Mouse (Mus musculus) adrenal gland, postnatal 4 days (tissue): ENCODE measurements around the gene Ccdc28b. TPM values are rescaled to one million over a fixed set of nuclear protein-coding genes. Genes with fewer than 3 reads are reported as not detected.
A peak's percentile ranks its signal among the peaks of the same experiment; 100 is the strongest.

ENCODE experiments used
- DNase-seq, 2 experiments: peaks; one replicate each; pipeline ENCODE4 v3.0.0; 2021 to 2022; ENCODE audit warnings: low spot score in 2 of 2, mixed read lengths in 2 of 2
- total RNA-seq, 2 experiments: library from RNA; stranded (reverse); gene quantifications; 2 replicates each; pipeline ENCODE4 v1.2.3; 2021

Ccdc28b gene
- total RNA-seq, 2 experiments from 2014 or later, result 61.5 to 62.6 TPM

DNA sequence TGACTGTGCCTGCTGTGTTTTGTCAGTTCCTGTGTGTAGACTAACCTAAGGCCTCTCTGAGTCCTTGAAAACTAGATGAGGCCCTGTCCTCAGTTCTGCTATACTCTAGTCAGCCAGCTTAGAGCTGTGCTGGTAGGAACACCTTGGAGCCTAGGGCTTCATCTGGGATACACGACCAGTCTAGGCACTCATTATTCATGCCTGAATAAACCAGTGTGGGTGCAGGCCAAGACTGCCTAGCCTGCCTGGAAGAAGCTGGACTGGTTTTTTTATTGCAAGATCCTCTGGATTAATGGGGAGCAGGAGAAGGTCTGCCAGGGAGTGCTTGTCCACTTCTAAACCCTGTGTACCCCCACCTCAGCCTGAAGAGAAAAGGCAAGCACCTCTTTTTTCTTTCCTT lies 36.8 kb downstream of the Ccdc28b start:
- DNase-seq, result no peak

DNA sequence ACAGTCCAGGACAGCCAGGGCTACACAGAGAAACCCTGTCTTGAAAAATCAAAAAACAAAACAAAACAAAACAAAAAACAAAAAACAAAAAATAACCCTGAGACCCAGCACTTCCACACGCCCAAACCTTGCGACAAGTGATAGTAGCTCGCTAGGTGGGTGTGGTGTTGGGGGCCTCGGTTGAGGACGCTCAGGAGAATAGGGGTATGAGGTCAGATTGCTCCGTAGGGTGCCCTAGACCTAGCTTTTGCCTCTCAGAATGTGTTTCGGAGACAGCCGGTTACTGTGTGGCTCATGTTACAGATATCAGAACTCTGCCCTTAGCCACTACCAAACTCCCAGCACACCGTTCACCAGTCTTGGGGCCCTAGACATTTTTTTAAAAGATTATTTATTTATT lies 38.0 kb downstream of the Ccdc28b start:
- DNase-seq, result no peak

DNA sequence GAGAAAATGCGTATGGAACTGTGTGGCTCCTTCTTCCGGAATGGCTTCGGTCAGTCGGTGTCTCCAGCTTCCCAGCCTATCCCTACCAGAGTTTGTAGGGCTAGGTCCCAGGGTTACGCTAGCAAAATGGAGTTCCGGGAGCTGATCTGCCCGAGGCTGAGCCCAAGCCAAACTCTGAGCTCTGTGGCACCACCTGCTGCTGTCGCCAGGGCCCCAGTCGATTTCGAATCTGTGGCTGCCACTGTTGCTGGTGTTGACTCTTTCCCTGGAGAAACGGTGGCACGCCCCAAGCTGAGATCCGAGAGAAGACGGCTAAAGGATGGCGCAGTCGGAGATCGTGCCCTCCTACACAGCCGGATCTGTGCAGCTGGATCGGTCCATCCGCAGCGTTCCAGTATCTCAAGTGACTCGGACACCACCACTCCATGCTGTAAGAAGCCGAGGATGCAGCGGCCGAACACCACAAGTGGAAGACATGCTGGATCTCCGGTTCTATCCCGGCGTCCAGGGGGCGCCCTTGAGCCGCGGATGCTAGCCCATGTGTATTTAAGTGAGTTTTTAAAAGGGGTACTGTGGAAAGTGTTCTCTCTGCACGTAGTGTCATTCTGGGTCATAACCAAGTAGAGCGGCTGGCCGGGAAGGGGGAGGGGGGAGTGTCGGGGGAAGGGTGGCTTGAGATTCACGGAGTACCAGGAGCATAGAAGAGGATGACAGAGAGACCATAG lies 38.7 kb downstream of the Ccdc28b start:
- DNase-seq, result peak; percentile 78 to 79

DNA sequence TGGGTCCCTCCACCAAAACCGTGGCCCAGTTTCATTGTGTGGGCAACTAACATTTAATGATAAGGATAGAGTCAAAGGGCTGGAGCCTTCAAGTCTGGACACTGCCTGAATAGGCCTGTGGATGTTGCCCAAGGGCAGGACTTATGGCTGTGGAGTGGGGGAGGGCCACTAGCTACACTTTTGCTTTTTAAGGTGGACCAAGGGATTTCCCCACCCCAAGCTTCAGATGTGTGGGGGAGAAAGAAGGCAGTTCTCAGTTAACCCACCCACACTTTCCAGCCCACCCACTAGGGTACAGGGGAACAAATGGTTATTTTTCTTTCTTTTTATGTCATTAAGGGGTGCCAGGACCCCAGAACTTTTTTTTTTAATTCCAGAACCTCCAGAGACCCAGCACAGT lies 39.4 kb downstream of the Ccdc28b start:
- DNase-seq, result no peak

DNA sequence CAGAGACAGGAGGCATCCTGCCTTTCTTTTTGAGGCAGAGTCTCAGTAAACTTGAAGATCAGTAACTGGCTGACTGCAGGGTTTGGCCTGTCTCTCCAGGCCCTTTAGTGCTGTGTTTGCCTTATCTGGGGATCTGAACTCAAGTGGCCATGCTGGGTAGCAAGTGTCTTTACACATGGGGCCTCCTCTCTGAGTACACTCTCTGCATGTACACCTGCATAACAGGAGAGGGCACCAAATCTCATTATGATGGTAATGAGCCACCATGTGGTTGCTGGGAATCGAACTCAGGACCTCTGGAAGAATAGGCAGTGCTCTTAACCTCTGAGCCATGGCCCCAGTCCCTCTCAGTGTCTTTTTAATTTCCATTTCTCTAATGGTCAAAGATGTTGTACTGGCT lies 41.5 kb downstream of the Ccdc28b start:
- no peak for DNase-seq

DNA sequence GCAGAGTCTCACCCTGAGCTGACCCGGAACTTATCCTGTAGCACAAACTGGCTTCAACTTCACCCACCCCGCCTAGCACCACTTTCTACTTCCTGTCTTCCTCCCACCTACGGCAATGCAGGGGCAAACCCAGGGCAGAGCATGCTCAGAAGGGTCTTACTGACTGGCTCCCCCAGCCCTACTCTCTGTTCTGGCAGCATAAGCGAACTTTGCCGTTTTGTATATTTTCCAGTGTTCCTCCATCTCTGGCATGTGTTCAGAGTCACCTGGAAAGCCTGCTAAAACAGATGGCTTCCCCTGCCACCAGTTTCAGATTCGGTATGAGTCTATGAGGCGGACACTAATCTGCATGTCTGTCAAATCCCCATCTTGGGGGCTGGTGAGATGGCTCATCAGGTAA lies 43.4 kb downstream of the Ccdc28b start:
- no peak for DNase-seq

DNA sequence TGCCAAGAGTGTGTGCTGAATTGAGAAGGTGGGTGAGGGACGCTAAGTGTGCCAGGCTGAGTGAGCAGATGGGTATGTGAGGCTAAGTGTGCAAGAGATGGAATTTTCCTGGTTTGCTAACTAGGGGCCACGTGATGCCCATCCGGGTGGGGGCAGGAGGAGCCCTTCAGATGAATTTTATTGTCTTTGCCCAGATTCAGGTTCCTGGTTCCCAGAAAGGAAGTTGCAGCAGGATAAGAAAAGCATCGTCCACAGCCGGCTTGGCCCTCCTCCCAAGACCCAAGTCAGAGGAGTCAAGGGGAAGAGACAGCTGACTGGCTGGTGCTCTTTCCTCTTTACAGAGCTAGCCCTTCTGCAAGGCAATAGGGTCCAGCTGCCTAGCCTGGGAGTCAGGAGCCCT lies 45.3 kb downstream of the Ccdc28b start, which contains the start of gene Fam167b:
Fam167b (minus strand) TSS at position 84 of the 400 bp plus-strand sequence.
- DNase-seq, result no peak

DNA sequence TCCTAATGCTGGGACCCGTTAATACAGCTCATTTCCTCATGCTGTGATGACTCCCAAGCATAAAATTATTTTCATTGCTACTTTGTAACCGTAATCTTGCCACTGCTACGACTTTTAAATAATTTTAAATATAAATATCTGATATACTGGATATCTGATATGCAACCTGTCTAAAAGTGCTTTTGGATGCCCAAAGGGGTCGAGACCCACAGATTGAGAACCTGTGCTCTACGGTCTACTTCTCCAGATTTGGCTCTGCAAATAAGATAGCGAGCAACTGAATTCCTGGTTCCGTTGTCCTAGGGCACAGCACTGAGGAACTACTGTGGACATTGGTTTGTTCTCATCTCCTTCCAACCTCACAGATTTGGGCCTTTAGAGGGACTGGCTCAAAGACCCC lies 46.1 kb downstream of the Ccdc28b start:
- DNase-seq, result no peak

DNA sequence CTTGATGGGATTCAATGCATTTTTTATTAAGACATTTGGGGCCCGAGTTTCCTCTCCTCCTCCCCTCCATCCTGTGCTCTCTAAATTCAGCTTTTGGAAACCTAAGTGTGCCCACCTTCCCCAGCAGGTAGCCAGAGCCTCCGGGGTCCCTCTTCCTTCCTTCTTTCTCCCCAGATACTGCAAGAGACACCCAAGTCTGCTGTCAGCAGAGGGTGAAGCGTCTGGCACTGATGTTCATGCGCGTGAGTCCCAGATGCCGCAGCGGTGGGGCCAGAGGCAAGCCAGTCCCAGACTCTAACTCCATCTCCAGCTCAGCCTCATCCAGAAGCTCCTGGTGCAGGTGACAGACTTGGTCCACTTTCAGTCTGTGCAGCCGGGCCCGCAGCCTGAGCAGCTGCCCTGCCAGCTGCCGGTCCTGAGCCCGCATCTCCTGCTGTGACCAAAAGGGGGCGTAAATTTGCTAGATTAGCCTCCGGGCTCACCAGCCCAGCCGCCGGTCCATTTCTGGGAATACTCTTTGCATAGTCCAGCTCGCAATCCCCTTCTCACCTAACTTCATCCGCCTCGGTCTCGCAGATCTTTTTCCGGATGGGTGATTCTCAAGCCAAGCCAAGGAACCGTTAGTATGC lies 46.8 kb downstream of the Ccdc28b start:
- DNase-seq, result peak in 1 of 2 experiments; percentile 56

DNA sequence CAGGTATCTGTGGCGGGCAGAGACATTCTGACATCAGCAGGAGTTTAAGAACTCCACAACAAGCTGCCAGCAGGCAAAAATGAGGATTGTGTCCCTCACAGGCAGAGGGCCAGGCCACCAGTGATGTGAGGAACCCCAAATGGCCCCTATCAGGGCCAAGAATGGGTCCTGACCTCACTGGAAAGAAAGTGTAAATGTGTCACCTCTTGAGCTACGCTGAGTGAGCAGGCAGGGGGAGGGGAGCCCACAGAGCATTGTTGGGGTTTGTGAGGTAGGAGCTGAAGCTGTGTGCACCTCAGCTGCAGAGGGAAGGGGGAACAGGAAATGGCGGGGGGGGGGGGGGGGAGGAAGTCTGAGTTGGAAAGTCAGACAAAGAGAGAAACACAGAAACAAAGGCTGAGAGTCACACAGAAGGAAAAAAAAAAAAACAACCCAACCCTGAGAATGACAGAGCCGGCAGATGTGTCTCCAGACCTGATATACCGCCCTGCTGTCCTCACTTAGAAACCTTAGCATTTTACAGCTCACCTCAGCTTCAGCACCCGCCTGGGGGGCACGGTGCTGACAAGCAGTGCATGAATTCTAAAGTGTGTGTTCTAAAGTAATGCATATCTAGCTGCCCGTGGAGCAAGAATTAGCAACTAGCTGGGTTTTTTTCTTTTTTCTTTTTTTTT lies 48.4 kb downstream of the Ccdc28b start:
- no peak for DNase-seq

DNA sequence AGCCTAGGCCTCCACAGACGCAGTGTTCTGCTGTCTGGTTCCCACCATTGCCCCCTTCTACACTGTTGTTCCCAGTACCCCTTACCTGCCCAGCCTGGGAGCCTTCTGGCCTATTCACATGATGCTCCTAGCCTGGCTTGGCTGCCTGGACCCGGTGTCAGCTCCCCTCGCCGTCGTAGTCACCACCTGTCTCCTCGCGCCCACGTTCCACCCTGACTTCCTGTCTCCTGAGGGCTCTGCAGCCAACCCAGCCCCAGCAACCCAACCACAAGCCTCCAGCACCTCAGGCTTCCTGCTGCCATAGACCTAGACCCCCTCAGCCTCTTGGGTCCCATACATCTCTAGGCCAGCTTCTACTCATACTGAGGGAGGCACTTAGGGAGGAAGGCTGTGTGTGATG lies 50.3 kb downstream of the Ccdc28b start, which contains the start of gene Lck:
Lck (minus strand) TSS at position 212 of the 400 bp plus-strand sequence.
- DNase-seq, result no peak

DNA sequence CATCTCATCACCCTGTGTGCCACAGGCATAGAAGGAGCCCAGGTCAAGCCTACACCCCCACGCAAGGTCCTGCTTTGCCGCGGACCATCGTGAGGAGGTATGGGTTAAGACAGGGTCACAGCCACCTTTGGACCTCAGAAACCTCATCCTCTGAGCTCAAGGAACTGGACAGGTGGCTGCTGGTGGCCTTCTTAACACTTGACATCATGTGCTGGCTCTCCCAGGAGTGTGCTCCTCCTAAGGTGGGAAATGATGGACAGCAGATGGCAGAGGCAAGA lies 50.7 kb downstream of the Ccdc28b start:
- DNase-seq, result no peak

DNA sequence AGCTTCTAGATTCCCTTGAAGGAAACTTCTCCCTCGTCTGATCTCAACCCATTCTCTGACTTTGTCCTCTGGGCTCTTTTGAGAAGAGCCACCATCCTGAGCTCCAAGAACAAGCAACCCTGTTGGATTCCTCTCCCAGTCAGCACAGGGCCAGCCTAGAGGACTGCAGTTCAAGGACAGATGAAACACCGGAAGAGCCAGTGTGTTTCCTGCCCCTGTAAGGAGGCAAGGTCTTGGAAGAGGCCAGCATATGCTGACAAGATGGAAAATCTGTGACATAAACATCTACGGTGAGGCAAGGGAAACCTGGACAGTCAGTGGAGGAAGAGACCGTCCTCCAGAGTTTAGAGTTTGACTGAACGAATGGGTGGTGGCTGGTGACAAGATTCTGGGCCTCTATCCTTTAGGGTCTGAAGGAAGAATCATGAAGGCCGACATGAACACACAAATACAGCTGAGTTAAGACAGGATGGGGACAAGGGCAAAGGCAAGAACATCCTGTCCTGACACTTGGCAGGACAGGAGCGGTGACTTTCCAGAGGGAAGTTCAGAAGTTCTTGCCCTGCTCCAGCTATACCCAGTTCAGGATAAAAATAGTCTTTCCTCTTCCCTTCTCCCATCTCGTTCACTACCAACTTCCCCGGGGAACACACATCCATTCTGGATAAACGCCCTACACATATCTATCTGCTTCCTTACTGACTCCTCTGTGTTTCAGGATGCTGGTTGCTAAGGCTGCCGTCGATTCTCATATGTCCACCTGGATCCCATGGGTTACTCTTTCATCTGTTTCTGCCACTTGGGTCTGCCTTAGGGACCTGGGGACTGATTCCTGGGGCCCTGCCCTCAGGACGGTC lies 51.3 kb downstream of the Ccdc28b start:
- no peak for DNase-seq

DNA sequence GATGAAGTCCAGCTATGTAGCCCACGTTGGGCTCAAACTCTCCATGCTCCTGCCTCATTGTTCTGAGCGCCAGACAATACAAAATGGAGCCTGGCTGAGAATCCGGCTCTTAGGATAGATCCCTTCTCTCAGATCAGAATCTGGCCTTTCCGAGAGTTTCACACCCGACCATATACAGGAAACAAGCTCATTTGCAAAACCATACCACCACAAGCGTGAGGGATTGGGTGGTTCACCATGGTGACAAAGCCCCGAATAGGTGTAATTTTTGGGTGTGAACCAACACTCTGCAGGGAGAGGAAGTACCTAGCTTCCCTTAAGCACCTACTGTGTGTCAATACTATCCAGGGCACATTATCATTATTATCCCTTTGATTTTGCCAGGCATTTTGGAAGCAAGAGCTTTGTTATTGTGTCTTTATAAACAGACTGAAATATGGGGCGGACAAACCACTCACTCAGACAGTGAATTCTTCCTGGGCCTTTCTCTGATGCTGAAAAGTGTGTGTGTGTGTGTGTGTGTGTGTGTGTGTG lies 52.1 kb downstream of the Ccdc28b start:
- no peak for DNase-seq

DNA sequence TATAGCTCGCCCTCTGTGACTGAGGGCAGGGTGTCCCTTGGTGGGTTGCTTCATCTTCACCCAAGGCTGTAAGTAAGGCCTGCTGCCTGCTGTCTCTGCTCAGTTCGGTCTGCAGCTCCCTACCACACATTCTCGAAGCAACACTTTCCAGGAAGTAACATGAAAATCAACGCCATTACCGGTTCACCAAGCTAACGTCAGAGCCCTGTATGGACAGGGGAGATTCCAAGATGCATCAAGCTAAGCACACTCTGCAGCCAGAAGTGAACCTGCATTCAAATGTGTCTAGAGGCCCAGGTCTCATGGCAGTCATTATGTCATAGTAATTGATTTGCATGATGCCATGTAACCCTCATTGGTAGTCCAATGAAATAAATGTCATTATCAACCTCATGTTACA lies 53.7 kb downstream of the Ccdc28b start:
- no peak for DNase-seq

Other genes starting within 250 kb of the Ccdc28b start
- 10 to 100 TPM; 12.2 to 14.0 TPM for gene Zbtb8a, start 245.8 kb downstream of the Ccdc28b start, total RNA-seq
- gene Zbtb8b, start 183.1 kb downstream of the Ccdc28b start, total RNA-seq, result 1 to 10 TPM; 1.1 TPM
- 10 to 100 TPM; 55.4 TPM for gene Bsdc1, start 162.4 kb downstream of the Ccdc28b start, total RNA-seq
- gene Tssk3, start 132.9 kb downstream of the Ccdc28b start, total RNA-seq, result not detected
- not detected for gene Fam229a, start 132.8 kb downstream of the Ccdc28b start, total RNA-seq
- gene Marcksl1, start 110.4 kb downstream of the Ccdc28b start, total RNA-seq, result 100 to 1,000 TPM; 157 to 183 TPM
- gene Hdac1, start 81.2 kb downstream of the Ccdc28b start, total RNA-seq, result 10 to 100 TPM; 74.9 to 84.8 TPM
- gene Lck, start 50.3 kb downstream of the Ccdc28b start, total RNA-seq, result 1 to 10 TPM; 8.7 to 9.7 TPM
- gene Fam167b, start 45.4 kb downstream of the Ccdc28b start, total RNA-seq, result 10 to 100 TPM; 30.9 to 33.5 TPM
- gene Eif3i, start 23.3 kb downstream of the Ccdc28b start, total RNA-seq, result 100 to 1,000 TPM; 187 to 188 TPM
- 100 to 1,000 TPM; 111 to 114 TPM for gene Tmem234, start 23.3 kb downstream of the Ccdc28b start, total RNA-seq
- 1 to 10 TPM; 2.9 to 3.3 TPM for gene Dcdc2b, start 9.7 kb downstream of the Ccdc28b start, total RNA-seq
- 10 to 100 TPM; 26.6 to 31.2 TPM for gene Iqcc, start 4.8 kb downstream of the Ccdc28b start, total RNA-seq
- 10 to 100 TPM; 73.6 to 79.8 TPM for gene Txlna, start 17.1 kb upstream of the Ccdc28b start, total RNA-seq
- gene Kpna6, start 48.8 kb upstream of the Ccdc28b start, total RNA-seq, result 10 to 100 TPM; 79.1 TPM
- gene Tmem39b, start 72.9 kb upstream of the Ccdc28b start, total RNA-seq, result 10 to 100 TPM; 15.9 to 19.4 TPM
- 100 to 1,000 TPM; 122 to 138 TPM for gene Khdrbs1, start 118.4 kb upstream of the Ccdc28b start, total RNA-seq
- gene Ptp4a2, start 187.3 kb upstream of the Ccdc28b start, total RNA-seq, result 100 to 1,000 TPM; 282 to 309 TPM